Mouse (Mus musculus): ENCODE data around the gene Rab19. TPM values are rescaled to one million over a fixed set of nuclear protein-coding genes. Genes with fewer than 3 reads are reported as not detected.
A peak's percentile ranks its signal among the peaks of the same experiment; 100 is the strongest.
"Not testable (repeated sequence)": the region's sequence is repeated elsewhere in the genome, so short reads cannot be mapped to it uniquely, and the experiment has no call there.

Rab19 gene
- total RNA-seq, 2 experiments from 2014 or later, result 0.20 to 4.4 TPM

- no peak for ATAC-seq (replicated peaks; ENCODE audit: low FRiP score, low TSS enrichment, poor library complexity, severe bottlenecking)
Measured at GRCm38 (mm10) chr6:39425181-39425580, 44.2 kb downstream of the Rab19 start.

GRCm38 (mm10) chr6:39426725-39427124 lies 45.8 kb downstream of the Rab19 start:
- no peak for ATAC-seq (replicated peaks; ENCODE audit: low FRiP score, low TSS enrichment, poor library complexity, severe bottlenecking)

- ATAC-seq (replicated peaks; ENCODE audit: low FRiP score, low TSS enrichment, poor library complexity, severe bottlenecking), result peak; percentile 28
Measured at GRCm38 (mm10) chr6:39427276-39428003, 46.5 kb downstream of the Rab19 start.

- ATAC-seq (replicated peaks; ENCODE audit: low FRiP score, low TSS enrichment, poor library complexity, severe bottlenecking), result peak; percentile 64
Measured at GRCm38 (mm10) chr6:39429007-39429788, 48.2 kb downstream of the Rab19 start.

GRCm38 (mm10) chr6:39430722-39431121 lies 49.7 kb downstream of the Rab19 start:
- ATAC-seq (replicated peaks; ENCODE audit: low FRiP score, low TSS enrichment, poor library complexity, severe bottlenecking), result no peak

GRCm38 (mm10) chr6:39433174-39433573 lies 52.2 kb downstream of the Rab19 start:
- ATAC-seq (replicated peaks; ENCODE audit: low FRiP score, low TSS enrichment, poor library complexity, severe bottlenecking), result no peak

GRCm38 (mm10) chr6:39433701-39434100 lies 52.7 kb downstream of the Rab19 start:
- ATAC-seq (replicated peaks; ENCODE audit: low FRiP score, low TSS enrichment, poor library complexity, severe bottlenecking), result no peak

- no peak for ATAC-seq (replicated peaks; ENCODE audit: low FRiP score, low TSS enrichment, poor library complexity, severe bottlenecking)
Measured at GRCm38 (mm10) chr6:39434111-39434885, 53.3 kb downstream of the Rab19 start.

GRCm38 (mm10) chr6:39434886-39435492 lies 54.0 kb downstream of the Rab19 start:
- no peak for ATAC-seq (replicated peaks; ENCODE audit: low FRiP score, low TSS enrichment, poor library complexity, severe bottlenecking)

GRCm38 (mm10) chr6:39435875-39436274 lies 54.9 kb downstream of the Rab19 start:
- ATAC-seq (replicated peaks; ENCODE audit: low FRiP score, low TSS enrichment, poor library complexity, severe bottlenecking), result peak; percentile 74

GRCm38 (mm10) chr6:39437519-39437918 lies 56.5 kb downstream of the Rab19 start:
- ATAC-seq (replicated peaks; ENCODE audit: low FRiP score, low TSS enrichment, poor library complexity, severe bottlenecking), result not testable (repeated sequence)

Other genes starting within 250 kb of the Rab19 start
- 8.2 and 15.4 TPM in 2 replicates for gene Kdm7a, start 174.4 kb upstream of the Rab19 start, total RNA-seq (2014; fragmentation: Nextera tagmentation)
- gene Kdm7a, start 174.4 kb upstream of the Rab19 start, total RNA-seq (2017), result 17.8 and 18.1 TPM in 2 replicates
- 6.6 and 14.7 TPM in 2 replicates for gene Slc37a3, start 3.5 kb upstream of the Rab19 start, total RNA-seq (2014; fragmentation: Nextera tagmentation)
- 1.7 and 1.9 TPM in 2 replicates for gene Slc37a3, start 3.5 kb upstream of the Rab19 start, total RNA-seq (2017)
- 91.2 and 104 TPM in 2 replicates for gene Mkrn1, start 39.3 kb downstream of the Rab19 start, total RNA-seq (2014; fragmentation: Nextera tagmentation)
- gene Mkrn1, start 39.3 kb downstream of the Rab19 start, total RNA-seq (2017), result 63.3 and 64.2 TPM in 2 replicates
- gene Dennd2a, start 176.7 kb downstream of the Rab19 start, total RNA-seq (2014; fragmentation: Nextera tagmentation), result not detected in 2 replicates
- gene Dennd2a, start 176.7 kb downstream of the Rab19 start, total RNA-seq (2017), result not detected in 2 replicates
- 12.0 and 39.5 TPM in 2 replicates for gene Adck2, start 192.7 kb downstream of the Rab19 start, total RNA-seq (2014; fragmentation: Nextera tagmentation)
- gene Adck2, start 192.7 kb downstream of the Rab19 start, total RNA-seq (2017), result 7.6 and 11.8 TPM in 2 replicates
- gene Gm42420, start 204.6 kb downstream of the Rab19 start, total RNA-seq (2014; fragmentation: Nextera tagmentation), result 0.96 and 2.5 TPM in 2 replicates
- not detected in 2 replicates for gene Gm42420, start 204.6 kb downstream of the Rab19 start, total RNA-seq (2017)
- 159 and 176 TPM in 2 replicates for gene Ndufb2, start 211.4 kb downstream of the Rab19 start, total RNA-seq (2014; fragmentation: Nextera tagmentation)
- 65.9 and 71.6 TPM in 2 replicates for gene Ndufb2, start 211.4 kb downstream of the Rab19 start, total RNA-seq (2017)